Mouse (Mus musculus): ENCODE data around the gene Fn1.
A peak's percentile ranks its signal among the peaks of the same experiment; 100 is the strongest.

The Fn1 gene

GRCm38 (mm10) chr1:71652551-71653399, at the start of gene Fn1:
Fn1 (minus strand) TSS chr1:71653200.
- DNase-seq: peak; percentile 78 to 84

GRCm38 (mm10) chr1:71696093-71696492, 43.1 kb upstream of the Fn1 start:
- DNase-seq: no peak

DNA sequence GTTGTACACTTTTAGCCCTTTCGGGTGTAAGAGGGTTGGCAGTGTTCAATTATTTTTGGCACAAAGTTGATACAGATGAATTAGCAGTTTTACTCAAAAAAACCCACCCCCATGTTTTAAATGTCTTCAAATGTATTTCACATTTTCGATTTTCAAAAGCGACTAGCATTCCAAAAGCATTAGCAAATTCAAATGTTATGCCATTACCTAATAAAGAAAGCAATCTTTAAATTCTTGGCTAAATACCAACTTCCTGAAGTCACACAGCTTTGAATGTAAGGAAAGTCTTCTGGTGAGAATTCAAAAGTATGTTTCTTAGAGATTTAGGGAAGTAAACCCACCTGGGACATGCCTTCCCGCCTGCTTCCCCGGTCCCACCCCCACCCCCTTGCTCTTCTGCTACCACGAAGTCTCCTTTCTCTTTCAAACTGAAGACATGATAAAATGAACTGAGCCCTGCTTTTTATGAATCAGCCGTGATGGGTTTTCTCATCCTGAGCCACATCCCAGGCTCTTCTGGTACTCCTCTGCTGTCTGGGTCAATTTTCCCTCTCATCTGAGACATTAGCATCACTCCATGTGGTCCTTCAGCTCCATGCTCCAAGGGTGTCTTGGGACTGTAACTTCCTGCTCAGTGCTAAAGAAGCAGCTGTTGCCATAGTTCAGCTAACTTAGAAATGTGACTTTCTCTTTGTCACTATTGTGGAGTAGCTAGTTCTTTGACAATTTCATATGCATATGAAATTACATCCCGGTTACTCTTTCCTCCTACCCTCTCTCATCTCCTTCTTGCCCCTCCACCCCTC, 38.7 kb upstream of the Fn1 start:
- no peak for DNase-seq

GRCm38 (mm10) chr1:71688926-71689303, 35.9 kb upstream of the Fn1 start:
- DNase-seq: no peak

DNA sequence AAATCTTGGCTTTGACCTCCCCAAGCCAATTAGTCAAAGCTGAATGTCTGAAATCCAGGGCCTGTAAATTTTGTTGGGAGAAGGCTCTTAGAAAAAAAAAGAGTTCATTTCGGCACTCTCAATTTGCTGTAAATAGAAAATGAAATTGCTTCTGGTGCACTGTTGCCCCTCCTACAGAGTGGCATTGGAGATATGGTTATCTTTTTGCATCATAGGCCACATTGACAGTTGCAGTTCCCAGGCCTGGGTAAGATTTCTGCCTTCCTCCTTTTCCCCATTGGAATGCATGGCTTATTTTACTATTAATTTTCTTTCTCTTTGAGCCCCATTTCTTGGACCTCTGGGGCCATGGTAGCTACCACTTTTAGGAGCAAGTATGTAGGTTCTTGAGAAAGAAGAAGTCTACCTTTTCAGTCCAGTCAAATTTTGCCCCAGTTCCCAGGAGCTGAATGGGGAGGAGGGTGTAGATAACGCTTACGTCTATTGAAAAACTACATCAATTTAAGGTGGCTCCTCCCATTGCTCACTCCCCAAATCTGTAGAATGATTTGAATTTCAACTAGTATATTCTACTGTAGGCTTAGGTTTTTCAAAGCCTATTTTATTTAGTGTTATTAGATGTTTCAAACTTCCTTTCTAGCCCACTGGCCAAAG, 35.4 kb upstream of the Fn1 start:
- DNase-seq: no peak

DNA sequence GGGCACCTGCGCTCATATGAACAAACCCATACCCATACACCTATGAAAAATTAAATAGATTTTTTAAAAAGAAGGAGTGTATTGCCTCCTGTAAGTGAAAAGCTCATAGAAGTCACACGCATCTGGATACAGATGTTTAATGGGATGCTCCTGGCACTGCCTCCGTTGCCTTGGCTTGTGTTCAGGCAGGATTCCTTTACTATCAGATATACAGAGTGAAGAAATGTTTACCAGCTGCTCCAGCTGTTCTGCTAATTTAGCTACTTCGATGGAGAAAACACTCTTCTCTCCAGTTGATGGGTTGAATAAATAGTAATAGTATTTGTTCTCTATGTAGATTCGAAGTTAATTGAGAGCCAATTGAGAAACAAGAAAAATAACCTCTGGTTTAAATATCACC, 33.8 kb upstream of the Fn1 start:
- no peak for DNase-seq

DNA sequence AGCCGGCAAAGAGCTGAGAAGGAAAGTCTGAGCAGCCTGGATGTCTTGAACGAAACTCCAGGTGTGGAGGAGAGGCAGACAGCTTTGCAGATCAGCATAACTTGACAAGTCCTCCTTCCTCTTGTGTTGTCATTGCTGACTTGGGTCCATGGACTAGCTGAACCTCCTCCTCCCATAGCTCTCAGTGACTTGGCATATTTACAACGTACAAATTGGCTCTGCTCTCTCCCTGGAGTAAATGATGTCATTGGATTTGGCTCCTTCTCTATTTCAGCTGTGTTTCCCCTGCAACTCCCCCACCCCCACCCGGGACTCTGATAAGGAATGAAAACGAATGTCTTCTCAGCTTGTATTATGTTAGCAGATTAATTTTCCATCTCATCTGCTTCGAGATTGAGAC, 30.7 kb upstream of the Fn1 start:
- peak in 1 of 2 experiments; percentile 10 for DNase-seq

DNA sequence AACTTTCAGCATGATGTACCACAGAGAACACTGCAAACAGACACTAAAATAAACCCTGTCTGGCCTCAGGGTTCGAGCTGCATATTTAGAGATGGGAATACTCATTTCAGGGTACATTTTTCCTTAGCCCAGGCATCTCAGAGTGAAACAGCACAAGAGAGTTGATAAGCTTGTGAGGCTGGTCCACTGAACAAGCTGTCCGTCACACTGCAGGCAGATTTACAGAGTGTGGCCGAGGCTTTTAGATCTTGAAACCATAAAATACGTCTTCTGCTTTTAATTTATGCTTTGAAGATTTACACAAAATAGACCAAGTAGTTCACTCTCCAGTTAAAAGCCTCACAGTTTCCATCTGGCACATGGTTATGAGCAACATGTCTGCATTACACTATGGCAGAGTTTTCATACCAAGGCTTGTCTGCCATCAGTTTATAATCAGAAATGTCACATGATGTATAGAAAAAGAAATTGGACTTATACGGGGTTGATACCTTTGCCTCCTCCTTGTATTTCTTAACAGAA, 29.3 kb upstream of the Fn1 start:
- DNase-seq: no peak

- no peak for DNase-seq
These were observed 28.3 kb upstream of the Fn1 start for GRCm38 (mm10) chr1:71681306-71681705.

DNA sequence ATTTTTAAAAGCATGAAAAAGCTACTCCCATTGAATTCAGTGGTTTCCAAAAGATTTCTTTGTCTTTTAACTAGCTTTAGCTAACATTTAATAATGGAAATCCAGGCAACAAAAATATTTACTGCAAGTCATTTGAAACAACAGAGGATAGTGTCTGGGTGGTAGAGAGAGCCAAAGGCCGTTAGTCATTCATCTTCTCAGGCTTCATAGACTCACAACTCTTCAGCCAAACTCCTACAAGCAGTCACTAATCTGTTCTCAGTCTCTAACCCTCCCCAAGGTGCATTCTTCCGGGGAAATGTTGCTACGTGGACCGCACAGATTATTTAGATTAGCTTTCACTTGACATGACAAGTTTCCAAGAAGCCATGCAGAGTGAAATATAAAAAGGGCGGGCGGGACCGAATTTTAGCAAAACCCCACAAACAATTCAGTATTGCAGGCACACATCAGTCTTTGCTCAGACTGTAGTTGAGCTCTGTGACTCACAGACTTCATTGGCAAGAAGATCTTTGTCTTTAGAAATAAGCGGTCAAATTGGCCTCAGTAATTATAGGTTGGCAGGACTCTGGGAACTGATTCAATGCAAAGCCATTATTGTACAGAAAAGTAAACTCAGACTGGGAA, 27.2 kb upstream of the Fn1 start:
- no peak for DNase-seq

- DNase-seq: peak in 1 of 2 experiments; percentile 15
These were observed 22.4 kb upstream of the Fn1 start for GRCm38 (mm10) chr1:71675420-71675819.

DNA sequence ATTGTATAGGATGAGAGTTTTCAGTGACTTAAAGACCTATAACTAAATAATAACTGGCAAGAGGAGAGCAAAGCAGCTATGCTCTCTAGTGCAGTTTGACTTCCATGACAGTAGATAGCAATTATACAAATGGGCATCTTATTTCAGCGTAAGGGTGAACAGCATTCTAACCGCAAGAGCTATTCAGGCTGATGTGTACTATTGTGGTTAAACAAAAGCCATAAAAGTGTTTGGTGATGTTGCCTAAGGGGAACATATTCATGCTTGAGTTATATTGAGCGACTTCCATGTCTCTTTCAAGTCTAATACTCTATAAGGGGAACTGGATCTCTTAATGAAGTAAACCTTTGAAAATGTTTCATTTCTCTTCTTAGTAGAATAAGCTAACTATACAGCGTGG, 21.3 kb upstream of the Fn1 start:
- no peak for DNase-seq

DNA sequence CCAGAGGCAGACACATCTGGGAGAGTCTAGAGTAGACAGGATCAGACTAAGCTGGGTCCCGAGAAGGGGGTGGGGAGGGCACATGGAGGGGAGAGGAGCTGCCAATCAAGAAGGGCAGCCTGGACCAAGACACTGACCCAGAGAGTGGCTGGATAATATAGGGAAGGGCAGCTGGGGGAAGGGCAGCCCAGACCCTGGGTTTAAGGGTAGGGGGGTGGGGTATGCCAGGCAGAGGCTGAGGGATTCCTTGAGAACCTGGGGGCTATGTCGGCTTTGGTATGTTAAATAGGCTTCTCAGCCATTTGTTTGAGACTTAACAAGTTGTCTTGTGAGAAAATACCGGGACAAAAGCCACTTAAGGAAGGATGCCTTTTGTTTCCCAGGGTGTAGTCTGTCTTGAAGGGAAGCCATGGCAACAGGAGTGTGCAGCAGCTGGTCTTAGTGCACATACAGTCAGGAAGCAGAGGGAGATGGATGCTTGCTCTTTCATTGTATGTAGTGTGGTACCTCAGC, 20.5 kb upstream of the Fn1 start:
- no peak for DNase-seq

GRCm38 (mm10) chr1:71672346-71672745, 19.3 kb upstream of the Fn1 start:
- DNase-seq: no peak

- DNase-seq: no peak
These were observed 10.2 kb upstream of the Fn1 start for GRCm38 (mm10) chr1:71663242-71663641.

GRCm38 (mm10) chr1:71658632-71659031, 5.6 kb upstream of the Fn1 start:
- DNase-seq: no peak

DNA sequence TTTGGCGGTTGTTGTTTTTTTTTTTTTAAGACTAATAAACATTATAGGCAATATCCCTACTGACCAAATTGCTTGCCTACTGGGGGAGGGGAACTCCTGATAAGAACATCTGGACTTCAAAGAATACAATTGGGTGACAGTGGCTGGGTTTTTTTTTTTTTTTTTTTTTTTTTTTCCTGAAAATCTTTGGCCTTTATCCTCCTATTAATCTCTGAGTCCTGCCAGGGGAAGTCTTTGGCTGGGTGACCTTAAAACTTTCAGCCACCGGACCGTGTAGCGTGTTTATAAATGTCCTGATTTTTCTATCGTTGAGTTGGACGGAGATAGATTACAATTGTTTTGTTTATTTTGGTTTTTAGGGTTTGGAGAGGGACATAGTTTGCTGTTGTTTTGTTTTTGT, 3.3 kb upstream of the Fn1 start:
- no peak for DNase-seq

GRCm38 (mm10) chr1:71654221-71654620, 1.2 kb upstream of the Fn1 start:
- no peak for DNase-seq

DNA sequence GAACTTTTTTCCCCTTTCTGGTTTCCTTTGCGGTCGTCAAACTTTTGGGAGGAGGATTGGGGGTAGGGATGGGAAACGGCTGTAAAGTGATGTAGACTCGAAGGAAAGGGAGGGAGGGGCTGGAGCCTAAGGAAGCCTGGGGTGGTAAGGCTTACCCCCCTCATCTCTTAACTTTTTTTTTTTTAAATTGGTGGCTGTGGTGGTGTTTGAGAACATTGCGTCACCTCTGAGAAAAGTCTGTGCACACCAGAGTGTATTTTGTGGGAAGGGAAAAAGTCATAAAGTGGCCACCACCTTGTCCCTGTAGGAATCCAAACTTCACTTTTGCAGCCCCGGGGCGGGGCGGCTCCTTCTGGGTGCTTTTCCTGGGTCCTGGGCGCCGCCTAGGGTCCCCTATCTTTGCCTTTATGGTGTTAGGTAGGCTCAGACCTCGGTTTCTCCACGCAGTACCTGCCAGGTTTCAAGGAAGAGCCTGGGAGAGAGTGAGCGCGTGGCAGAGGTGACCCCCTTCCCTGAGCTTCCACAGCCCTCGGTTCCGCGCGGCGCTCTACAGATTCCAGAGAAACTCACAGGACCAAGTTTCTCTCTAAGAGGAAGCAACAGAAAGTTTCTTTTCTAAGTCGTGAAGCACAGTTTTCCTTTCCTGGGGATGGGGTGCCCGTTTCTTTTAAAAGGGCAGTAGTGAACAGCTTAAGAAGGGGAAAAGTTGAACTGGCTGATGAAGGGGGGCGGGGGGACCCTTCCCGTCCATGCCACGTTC, 580 bp upstream of the Fn1 start:
- DNase-seq: peak; percentile 6 to 8

DNA sequence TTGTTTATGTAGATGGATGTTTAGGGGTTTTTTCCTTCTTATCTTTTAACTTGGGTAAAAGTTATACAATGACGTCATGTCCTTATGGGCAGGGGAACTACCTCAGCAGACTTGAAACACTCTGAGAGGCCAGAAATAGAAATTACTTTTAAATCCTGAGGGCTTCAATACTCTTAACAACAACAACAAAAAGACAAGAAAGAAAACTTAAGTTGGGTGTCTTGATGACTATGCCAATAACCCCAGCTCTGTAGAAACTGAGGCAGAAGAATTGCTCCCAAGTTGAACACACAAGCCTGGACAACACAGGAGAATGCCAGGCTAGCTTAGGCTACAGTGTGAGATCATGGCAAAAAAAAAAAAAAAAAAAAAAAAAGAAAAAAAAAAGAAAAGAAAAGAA, 1.2 kb downstream of the Fn1 start:
- DNase-seq: no peak

GRCm38 (mm10) chr1:71651315-71651714, 1.7 kb downstream of the Fn1 start:
- no peak for DNase-seq

DNA sequence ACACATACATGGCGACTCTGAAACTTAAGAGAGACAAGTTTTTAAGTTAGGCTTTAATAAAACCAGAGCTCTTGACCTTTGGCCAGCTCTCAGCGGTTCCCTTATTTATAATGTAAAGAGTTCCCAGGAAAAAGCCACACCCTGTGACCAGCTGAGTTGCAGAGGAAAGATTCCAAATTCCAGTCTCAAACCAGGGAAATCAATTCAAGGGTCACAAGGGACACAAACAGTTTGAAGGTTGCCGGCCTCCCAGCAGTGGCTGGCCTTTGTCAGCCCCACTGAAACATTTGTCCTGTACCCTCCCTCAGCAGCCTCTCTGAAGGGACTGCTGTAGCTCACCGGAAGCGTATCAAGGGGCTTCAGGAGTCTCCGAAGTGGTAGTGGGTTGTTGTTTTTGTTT, 2.3 kb downstream of the Fn1 start:
- no peak for DNase-seq
